Mouse (Mus musculus): ENCODE measurements around the gene Skiv2l. TPM values are rescaled to one million over a fixed set of nuclear protein-coding genes. Genes with fewer than 3 reads are reported as not detected.

Gene Skiv2l
- polyA plus RNA-seq (2015; fragmentation: Nextera tagmentation; extraction: Ambion mirVana), result 39.5 and 48.8 TPM in 2 replicates

DNA sequence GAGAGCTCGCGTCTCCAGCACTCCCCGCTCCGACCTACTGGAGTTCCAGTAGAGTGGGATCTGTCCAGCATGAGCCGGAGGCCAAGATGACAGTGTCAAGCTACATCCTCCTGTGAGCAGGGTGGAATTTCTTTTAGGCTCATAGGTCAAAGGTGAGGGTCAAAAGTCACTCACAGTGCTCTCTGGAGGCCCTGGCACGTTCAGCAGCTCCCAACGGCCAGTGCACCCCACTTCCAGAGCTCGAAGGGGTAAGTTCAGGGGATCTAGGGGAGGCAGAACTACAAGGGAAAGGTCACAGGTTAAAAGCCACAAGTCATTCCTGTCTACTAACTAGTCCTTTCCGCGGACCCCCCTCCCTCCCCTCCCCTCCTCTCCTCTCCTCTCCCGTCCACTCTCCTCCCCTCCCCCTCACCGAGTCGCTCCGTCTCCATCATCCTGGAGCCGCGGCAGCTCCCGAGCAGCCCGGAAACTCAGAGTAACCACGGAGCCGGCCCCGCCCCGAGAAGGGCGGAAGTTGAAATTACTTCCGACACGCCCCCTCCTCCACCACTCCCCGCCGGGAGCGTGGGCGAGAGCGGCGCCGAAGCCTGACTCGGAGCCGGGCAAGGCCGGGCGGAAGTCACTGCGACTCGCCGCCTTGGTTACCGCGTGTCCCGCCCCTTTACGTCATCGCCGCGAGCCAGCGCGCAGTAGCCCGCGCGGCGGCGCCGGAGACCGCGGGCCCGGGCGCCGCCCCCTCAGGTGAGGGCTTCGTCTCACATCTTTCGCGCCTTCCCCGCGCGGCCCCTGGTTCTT lies at the start of gene Skiv2l, which contains the start of gene Nelfe:
Skiv2l (minus strand) TSS at position 489 of the 795 bp plus-strand sequence.
Nelfe (plus strand) TSS at position 670 of the 795 bp plus-strand sequence.
- ATAC-seq (ENCODE audit: insufficient read depth, low FRiP score, low read depth), result peak; percentile 97
- Histone ChIP-seq H3K36me3 (peaks cover 41% of the 10 kb centered on the region), H3K9ac (peak within 1 kb of the TSS; percentile 93), H3K4me2 (peak within 1 kb of the TSS; percentile 95), H3K27me3 (replicated peaks) (no peaks in the 10 kb centered on the region), H3K4me1 (peaks cover 25% of the 10 kb centered on the region), H3K9me3 (no peaks in the 10 kb centered on the region), H3K27ac (peak within 1 kb of the TSS; percentile 55), H3K4me3 (replicated peaks) (peak within 1 kb of the TSS; percentile 69)
- 1% methylated on average over 63 of the region's 65 CpGs for WGBS

DNA sequence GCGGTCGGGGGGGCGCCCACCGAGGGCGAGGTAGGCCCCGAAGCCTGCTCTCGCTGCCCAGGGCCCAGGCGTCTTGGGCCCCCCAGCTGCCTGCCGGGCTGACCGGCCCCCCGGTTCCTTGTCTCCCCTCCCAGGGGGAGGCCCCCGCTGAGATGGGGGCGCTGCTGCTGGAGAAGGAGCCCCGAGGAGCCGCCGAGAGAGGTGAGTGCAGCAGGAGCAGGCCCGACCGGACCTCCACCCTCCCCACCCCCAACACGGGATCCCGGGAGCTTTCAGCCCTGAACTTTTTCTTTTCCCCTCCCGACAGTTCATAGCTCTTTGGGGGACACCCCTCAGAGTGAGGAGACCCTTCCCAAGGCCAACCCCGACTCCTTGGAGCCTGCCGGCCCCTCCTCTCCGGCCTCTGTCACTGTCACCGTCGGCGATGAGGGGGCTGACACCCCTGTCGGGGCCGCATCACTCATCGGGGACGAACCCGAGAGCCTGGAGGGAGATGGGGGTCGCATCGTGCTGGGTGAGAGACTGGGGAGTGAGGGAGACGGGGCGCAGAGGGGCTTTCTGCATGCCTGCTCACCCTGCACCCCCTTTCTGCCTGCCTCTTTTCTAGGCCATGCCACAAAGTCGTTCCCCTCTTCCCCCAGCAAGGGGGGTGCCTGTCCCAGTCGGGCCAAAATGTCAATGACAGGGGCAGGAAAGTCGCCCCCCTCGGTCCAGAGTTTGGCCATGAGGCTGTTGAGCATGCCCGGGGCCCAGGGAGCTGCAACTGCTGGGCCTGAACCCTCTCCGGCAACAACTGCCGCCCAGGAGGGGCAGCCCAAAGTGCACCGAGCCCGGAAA lies 49.3 kb upstream of the Skiv2l start:
- Histone ChIP-seq H3K27ac (peak overlapping the region; percentile 99), H3K4me1 (peaks cover 22% of the 10 kb centered on the region), H3K9me3 (no peaks in the 10 kb centered on the region), H3K27me3 (replicated peaks) (no peaks in the 10 kb centered on the region), H3K9ac (peak overlapping the region; percentile 89), H3K36me3 (peaks cover 19% of the 10 kb centered on the region), H3K4me3 (replicated peaks) (peak overlapping the region; percentile 90), H3K4me2 (peak overlapping the region; percentile 86)
- ATAC-seq (ENCODE audit: insufficient read depth, low FRiP score, low read depth), result no peak
- WGBS, result under 1% methylated on average over 44 of the region's 45 CpGs

DNA sequence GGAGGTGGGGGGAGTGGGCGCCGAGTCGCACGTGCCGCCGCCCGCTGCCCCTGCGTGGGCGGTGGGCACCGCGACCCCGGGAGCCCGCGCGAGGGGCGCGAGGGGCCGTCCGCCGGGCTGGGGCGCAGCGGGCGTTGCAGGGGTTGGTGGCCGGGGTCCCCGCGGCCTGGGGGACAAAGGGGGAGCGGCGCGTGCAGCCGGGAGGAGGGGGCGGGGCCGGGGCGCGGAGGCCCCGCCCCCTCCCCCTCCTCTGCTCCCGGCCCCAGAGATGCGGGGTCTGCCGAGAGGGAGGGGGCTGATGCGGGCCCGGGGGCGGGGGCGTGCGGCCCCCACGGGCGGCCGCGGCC lies 48.7 kb upstream of the Skiv2l start:
- Histone ChIP-seq H3K9me3 (no peaks in the 10 kb centered on the region), H3K36me3 (peaks cover 14% of the 10 kb centered on the region; the same call in 1 of the 2 replicates), H3K4me1 (peaks cover 24% of the 10 kb centered on the region), H3K4me2 (peak overlapping the region; percentile 86), H3K9ac (peak overlapping the region; percentile 89), H3K27ac (peak overlapping the region; percentile 99), H3K4me3 (replicated peaks) (peak overlapping the region; percentile 90), H3K27me3 (replicated peaks) (no peaks in the 10 kb centered on the region)
- ATAC-seq (ENCODE audit: insufficient read depth, low FRiP score, low read depth), result no peak
- 0% methylated on average over 12 of the region's 47 CpGs for WGBS

DNA sequence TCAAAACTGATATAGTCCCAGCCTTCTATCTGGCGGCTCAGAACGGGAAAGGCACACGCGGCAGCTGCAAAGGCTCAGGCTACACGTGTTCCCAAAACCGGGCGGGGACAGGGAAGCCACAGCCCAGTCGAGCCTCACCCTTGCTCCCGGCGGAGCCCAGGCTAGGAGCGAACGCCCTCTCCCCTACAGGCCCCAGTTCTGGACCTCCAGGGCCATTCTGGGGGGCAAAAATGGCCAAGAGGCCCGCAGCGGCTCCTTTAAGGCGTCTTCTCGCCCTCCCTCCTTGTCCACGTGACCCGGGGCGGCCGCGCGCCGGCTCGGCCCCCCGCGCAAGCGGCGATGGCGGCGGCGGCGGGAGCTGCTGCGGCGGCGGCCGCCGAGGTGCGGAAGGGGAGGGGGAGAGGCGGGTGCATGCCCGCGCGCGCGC lies 48.2 kb upstream of the Skiv2l start, which contains the start of the genes C2 and Ehmt2:
C2 (minus strand) TSS at position 106 of the 427 bp plus-strand sequence.
Ehmt2 (plus strand) TSS at position 310 of the 427 bp plus-strand sequence.
- H3K36me3 ChIP-seq, result peaks cover 9% of the 10 kb centered on the region; the same call in 1 of the 2 replicates
- ATAC-seq (ENCODE audit: insufficient read depth, low FRiP score, low read depth), result peak; percentile 37
- H3K9me3 ChIP-seq, result no peaks in the 10 kb centered on the region
- H3K9ac ChIP-seq, result peak within 1 kb of the TSS; percentile 89
- peak within 1 kb of the TSS; percentile 86 for H3K4me2 ChIP-seq
- WGBS, result under 1% methylated on average over 30 of the region's 44 CpGs
- H3K4me3 ChIP-seq (replicated peaks), result peak within 1 kb of the TSS; percentile 90
- H3K27ac ChIP-seq, result peak within 1 kb of the TSS; percentile 99
- H3K4me1 ChIP-seq, result peaks cover 28% of the 10 kb centered on the region
- H3K27me3 ChIP-seq (replicated peaks), result no peaks in the 10 kb centered on the region

DNA sequence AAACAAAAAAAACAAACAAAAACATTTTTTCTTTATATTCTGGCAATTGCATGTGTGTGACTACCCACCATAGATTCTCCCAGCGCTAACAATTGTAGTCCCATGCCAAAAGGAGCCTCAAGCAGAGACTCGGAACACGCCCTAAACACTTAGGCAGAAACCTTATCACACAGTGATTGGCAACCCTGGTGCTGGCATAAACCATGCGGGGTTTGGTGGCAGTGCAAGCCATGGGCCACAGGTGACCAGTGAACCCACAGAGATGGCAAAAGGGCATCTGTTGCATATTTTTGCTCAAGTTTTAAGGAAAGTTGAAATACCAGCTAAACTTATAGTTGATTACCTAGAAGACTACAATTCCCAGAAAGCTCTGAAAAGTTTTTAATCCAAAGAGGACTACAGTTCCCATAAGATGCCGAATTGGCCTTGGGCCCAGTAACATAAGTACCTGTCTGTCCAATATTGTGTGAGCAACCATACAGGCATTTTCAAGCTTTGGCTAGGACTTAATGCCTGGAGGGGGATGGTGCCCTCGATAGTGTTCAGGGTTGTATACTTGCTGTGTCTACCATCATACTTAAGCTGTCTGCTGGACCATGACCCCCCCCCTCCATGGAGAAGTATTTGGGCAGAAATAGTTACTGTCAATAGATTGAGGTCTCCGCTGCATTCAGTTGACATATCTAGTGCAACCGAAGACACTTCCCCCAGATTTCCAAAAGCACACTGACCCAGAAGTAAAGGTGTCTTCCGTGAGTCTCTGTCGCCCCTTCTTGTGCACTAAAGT lies 47.6 kb upstream of the Skiv2l start:
- Histone ChIP-seq H3K4me1 (peaks cover 28% of the 10 kb centered on the region), H3K27ac (peak overlapping the region; percentile 99), H3K27me3 (replicated peaks) (no peaks in the 10 kb centered on the region), H3K4me3 (replicated peaks) (peak overlapping the region; percentile 90), H3K9me3 (no peaks in the 10 kb centered on the region), H3K9ac (peak overlapping the region; percentile 89), H3K36me3 (peaks cover 3% of the 10 kb centered on the region; the same call in 1 of the 2 replicates), H3K4me2 (peak overlapping the region; percentile 86)
- 0 out of 2 replicates have a peak, but pooled peaks have one; percentile 9 for ATAC-seq (ENCODE audit: insufficient read depth, low FRiP score, low read depth)
- 14% methylated on average over 10 of the region's 10 CpGs for WGBS

DNA sequence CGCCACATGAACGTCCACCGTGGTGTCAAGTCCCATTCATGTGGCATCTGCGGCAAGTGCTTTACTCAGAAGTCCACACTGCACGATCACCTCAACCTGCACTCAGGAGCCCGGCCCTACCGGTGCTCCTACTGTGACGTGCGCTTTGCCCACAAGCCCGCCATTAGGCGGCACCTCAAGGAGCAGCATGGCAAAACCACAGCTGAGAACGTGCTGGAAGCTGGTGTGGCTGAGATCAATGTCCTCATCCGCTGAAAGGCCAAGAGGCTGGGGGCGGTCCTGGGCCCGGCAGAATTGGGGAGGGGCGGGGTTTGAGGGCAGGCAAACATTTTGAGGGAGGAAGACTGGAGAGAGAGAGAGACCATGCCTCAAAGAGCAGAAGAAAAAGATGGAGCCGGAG lies 46.4 kb upstream of the Skiv2l start:
- no peaks in the 10 kb centered on the region for H3K27me3 ChIP-seq (replicated peaks)
- no peak overlapping the region for H3K4me2 ChIP-seq
- no peak for ATAC-seq (ENCODE audit: insufficient read depth, low FRiP score, low read depth)
- peaks cover 28% of the 10 kb centered on the region for H3K4me1 ChIP-seq
- H3K9ac ChIP-seq, result no peak overlapping the region
- no peaks in the 10 kb centered on the region for H3K9me3 ChIP-seq
- H3K36me3 ChIP-seq, result no peaks in the 10 kb centered on the region
- no peak overlapping the region; the same call in 1 of the 2 replicates for H3K27ac ChIP-seq
- WGBS, result 80% methylated on average over 17 of the region's 17 CpGs
- H3K4me3 ChIP-seq (replicated peaks), result no peak overlapping the region

DNA sequence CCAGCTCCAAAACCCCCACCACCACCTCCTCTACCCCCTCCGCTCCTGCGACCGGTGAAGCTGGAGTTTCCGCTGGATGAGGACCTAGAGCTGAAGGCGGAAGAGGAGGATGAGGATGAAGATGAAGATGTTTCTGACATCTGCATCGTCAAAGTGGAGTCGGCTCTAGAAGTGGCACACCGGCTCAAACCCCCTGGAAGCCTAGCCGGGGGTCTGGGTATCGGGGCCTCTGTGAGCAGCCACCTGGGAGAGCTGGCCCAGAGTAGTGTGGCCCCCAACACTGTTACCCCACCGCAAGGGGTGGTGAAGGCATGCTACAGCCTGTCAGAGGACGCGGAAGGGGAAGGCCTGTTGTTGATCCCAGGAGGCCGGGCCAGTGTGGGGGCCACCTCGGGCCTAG lies 45.7 kb upstream of the Skiv2l start:
- H3K4me3 ChIP-seq (replicated peaks), result peak overlapping the region; percentile 79
- 90% methylated on average over 15 of the region's 15 CpGs for WGBS
- ATAC-seq (ENCODE audit: insufficient read depth, low FRiP score, low read depth), result no peak
- H3K4me2 ChIP-seq, result peak overlapping the region; percentile 91
- H3K27me3 ChIP-seq (replicated peaks), result no peaks in the 10 kb centered on the region
- no peak overlapping the region for H3K9ac ChIP-seq
- no peaks in the 10 kb centered on the region for H3K9me3 ChIP-seq
- peaks cover 28% of the 10 kb centered on the region for H3K4me1 ChIP-seq
- H3K36me3 ChIP-seq, result no peaks in the 10 kb centered on the region
- peak overlapping the region; percentile 90 for H3K27ac ChIP-seq

DNA sequence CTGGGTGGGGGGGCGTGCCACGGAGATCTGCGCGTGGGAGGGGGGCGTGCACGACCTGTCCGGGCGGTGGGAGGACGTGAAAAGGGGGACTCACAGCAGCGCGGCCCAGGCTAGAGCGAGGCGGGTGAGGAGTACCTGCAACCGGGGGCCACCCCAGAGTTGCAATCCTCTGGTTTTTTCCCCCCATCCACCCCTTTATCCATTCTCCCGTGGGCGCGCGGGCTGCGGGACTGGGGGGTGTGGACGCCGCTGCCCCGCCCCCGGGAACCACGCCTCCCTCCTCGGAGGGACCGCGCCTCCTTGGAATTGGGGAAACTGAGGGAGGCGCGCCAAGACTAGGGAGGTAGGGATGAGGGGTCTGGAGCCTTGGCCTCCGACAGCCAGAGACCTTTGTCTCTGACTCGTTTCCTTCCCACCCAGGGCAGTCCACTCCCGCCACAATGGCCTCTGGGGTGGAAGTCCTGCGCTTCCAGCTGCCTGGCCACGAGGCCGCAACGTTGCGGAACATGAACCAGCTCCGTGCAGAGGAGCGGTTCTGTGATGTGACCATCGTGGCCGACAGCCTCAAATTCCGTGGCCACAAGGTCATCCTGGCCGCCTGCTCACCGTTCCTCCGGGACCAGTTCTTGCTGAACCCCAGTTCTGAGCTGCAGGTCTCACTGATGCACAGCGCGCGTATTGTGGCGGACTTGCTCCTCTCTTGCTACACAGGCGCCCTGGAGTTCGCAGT lies 45.0 kb upstream of the Skiv2l start:
- no peaks in the 10 kb centered on the region for H3K9me3 ChIP-seq
- no peaks in the 10 kb centered on the region for H3K27me3 ChIP-seq (replicated peaks)
- no peaks in the 10 kb centered on the region for H3K36me3 ChIP-seq
- H3K4me3 ChIP-seq (replicated peaks), result peak overlapping the region; percentile 79
- H3K27ac ChIP-seq, result peak overlapping the region; percentile 90
- H3K4me2 ChIP-seq, result peak overlapping the region; percentile 91
- peaks cover 28% of the 10 kb centered on the region for H3K4me1 ChIP-seq
- 7% methylated on average over 49 of the region's 51 CpGs for WGBS
- ATAC-seq (ENCODE audit: insufficient read depth, low FRiP score, low read depth), result no peak
- peak overlapping the region; percentile 82 for H3K9ac ChIP-seq

DNA sequence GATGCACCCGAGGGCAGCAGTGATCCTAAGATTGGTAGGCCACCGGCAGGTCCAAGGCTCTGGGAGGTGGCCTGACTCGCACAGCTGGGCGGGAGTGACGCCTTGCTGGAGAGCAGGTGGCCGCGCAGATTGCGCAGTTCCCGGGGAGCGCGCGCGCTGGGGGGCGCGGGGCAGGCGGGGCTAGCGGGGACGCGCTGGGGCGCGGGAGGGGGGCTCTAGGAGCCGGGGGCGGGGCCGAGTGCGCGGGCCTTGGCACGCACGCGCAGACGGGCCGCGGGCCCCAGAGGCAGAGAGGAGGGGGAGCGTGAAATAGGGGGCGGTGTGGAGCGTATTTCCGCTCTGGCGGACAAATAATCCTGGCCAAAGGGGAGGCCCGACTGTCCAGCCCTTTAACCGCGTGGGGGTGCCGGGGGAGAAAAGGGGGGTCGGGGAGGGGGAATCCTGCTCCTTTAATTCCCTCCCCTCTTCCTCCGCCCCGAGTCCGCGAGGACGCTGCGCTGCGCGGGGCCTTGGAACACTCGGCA lies 44.1 kb upstream of the Skiv2l start:
- Histone ChIP-seq H3K27ac (peak overlapping the region; percentile 90), H3K9ac (peak overlapping the region; percentile 82), H3K27me3 (replicated peaks) (no peaks in the 10 kb centered on the region), H3K4me3 (replicated peaks) (peak overlapping the region; percentile 79), H3K4me1 (peaks cover 26% of the 10 kb centered on the region), H3K36me3 (no peaks in the 10 kb centered on the region), H3K4me2 (peak overlapping the region; percentile 91), H3K9me3 (no peaks in the 10 kb centered on the region)
- under 1% methylated on average over 42 of the region's 51 CpGs for WGBS
- ATAC-seq (ENCODE audit: insufficient read depth, low FRiP score, low read depth), result peak; percentile 88

DNA sequence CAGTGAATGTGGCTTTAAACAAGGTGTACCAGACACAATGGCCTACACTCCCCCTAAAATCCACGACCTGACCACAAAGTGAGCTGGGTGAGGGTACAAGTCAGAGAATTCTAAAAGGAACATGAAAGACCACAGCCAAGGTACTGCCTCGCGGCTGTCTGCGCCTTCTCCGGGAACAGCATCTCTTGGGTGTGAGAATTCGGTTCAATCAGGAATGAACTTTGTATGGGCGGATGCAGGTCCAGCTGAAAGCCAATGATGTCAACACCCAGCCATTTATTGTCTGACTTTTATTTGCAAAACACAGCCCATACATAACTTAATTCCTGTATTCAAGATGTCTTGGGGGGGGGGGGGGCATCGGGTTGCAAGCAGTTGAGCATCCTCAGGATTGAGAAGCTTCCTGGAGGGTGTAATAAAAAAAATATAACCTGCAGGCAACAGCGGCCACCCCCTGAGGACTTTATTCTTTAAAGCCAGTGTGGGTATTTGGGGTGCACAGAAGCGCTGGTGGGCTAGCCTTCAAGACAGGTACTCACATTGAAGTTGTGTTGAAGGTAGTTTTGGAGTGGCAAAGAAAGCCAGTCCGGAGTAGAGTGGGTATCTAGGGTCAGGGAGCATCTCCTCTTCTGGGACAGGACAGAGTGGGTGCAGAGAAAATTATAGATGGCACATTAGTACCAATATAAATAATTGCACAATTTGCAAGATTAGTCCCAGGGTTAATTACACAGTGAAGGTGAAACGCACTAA lies 43.2 kb upstream of the Skiv2l start:
- ATAC-seq (ENCODE audit: insufficient read depth, low FRiP score, low read depth), result no peak
- no peak overlapping the region for H3K9ac ChIP-seq
- H3K27ac ChIP-seq, result peak overlapping the region; percentile 90
- H3K4me3 ChIP-seq (replicated peaks), result peak overlapping the region; percentile 79
- peak overlapping the region; percentile 91 for H3K4me2 ChIP-seq
- H3K4me1 ChIP-seq, result peaks cover 26% of the 10 kb centered on the region
- no peaks in the 10 kb centered on the region for H3K27me3 ChIP-seq (replicated peaks)
- H3K9me3 ChIP-seq, result no peaks in the 10 kb centered on the region
- no peaks in the 10 kb centered on the region for H3K36me3 ChIP-seq
- 74% methylated on average over 12 of the region's 12 CpGs for WGBS

Data from stomach, embryonic 15.5 days (tissue).